Mouse (Mus musculus): Measurements from ENCODE around the gene Dhps.
A peak's percentile ranks its signal among the peaks of the same experiment; 100 is the strongest.
"Not testable (repeated sequence)": the region's sequence is repeated elsewhere in the genome, so short reads cannot be mapped to it uniquely, and the experiment has no call there.

Dhps gene

DNA sequence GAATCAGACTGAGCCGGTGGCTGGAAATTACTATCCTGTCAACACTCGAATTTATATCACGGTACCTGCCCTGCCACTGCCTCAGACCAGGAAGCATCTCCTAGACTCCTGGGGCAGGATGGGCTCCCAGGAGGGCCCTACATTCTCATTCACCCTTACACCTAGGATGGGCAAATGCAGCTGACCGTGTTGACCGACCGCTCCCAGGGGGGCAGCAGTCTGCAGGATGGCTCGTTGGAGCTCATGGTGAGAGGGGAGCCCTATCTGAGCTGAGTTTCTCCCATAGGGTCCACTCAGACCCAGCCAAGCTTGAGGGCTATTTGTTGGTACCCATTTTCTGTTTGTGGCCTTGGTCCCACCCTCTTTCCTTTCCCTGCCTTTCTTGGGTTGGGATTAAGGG, 24.0 kb downstream of the Dhps start:
- DNase-seq (ENCODE audit: low spot score in 2 of 2), result no peak

DNA sequence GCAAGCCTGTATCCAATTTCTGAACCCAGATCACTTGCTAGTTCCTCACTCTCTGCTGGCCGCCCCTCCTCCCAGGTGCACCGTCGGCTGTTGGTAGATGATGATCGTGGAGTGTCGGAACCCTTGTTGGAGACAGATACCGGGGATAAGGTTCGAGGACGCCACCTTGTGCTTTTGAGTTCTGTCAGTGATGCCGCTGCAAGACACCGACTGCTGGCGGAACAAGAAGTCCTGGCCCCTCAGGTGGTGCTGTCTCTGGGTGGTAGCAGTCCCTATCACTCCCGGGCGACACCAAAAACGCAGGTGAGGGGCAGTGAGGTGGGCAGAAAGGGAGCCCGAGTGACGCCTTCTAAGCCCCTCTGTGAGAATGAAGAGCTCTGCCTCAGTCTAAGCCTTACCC, 24.6 kb downstream of the Dhps start:
- DNase-seq (ENCODE audit: low spot score in 2 of 2), result no peak

DNA sequence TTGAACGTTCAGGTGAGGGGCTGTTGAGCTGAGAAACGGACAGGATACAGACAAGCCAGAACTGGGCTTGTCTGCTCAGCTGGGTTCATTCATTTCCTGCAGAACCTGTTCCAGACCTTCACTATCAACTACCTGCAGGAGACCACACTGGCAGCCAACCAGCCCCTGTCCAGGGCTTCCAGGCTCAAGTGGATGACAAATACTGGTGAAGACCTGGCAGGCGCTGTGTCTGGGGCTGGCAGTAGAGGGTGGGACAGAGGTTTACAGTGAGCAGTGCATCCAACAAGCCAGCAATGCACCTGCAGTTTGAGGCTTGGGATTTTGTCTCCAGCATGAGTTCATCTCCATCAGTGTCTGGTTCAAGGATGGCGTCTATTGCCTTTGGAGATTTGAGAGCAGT, 25.3 kb downstream of the Dhps start:
- no peak for DNase-seq (ENCODE audit: low spot score in 2 of 2)

DNA sequence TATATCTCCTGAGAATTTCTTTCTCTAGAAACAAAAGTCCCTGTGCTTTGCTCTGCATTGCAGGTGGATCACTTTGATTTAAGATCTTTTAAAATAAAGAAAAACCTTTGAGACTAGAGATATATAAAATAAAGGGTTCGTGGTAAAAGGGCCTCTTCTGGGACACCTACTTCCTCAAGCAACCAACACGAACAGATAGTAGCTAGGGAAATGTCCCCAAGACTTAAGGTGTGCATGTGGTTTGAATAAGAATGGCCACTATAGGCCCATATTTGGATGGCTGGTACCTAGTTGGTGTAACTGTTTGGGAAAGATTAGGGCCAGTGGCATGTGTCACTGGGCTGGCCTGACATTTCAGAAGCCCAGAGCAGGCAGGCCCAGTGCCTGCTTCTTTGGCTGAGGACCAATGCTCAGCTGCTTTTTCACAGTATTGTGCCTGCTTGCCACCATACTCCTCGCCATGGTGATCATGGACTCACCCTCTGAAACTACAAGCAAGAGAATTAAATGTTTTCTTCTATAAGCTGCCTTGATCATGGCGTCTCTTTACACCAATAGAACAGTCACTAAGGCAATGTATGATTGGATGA, 28.6 kb downstream of the Dhps start:
- no peak for DNase-seq (ENCODE audit: low spot score in 2 of 2)

DNA sequence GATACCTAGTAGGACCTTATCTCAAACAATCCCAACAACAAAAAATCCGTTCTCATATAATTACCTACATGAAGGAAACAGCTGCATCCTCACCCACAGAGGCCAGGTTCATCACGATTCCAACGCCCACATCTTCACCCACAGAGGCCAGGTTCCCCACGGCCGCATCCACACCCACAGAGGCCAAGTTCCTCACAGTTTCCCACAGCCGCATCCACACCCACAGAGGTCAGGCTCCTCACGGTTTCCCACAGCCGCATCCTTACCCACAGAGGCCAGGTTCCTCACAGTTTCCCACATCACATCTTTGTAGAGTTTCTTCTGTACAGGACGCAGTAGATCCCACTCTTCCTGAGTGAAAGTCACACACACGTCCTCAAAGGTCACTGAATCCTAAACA, 41.7 kb downstream of the Dhps start:
- DNase-seq (ENCODE audit: low spot score in 2 of 2), result no peak

DNA sequence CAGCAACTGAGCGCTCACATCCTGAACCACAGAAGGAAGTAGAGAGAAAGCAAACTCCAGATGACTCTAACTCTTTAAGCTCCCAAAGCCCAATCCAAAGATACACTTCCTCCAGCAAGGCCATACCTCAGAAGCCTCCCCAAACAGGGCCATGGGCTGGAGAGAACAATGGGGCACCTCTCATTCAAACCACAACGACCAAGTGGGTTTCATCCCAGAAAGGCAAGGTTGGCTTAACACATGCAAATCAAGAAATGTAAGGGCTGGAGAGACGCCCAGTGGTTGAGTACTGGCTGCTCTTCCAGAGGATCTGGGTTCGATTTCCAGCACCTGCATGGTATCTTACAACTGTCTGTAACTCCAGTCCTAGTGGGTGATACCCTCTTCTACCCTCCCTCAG, 43.9 kb downstream of the Dhps start:
- DNase-seq (ENCODE audit: low spot score in 2 of 2), result no peak

DNA sequence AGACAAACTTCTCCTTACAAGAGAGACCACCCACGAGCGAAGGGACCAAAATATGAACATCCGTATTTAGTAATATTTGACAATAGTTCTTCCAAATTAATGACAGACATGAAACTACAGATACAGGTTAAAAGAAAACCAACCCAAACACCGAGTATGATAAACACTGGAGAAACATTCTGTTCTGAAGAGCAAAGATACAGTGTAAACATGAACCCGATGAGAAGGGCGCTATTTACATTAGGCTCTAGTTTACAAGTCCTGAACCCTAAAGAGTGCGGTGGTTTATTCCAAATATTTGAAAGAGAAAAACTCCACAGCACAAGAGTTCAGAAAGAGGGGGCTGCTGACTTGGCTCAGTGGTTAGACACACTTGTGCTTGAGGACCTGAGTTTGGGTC, 45.4 kb downstream of the Dhps start:
- no peak for DNase-seq (ENCODE audit: low spot score in 2 of 2)

DNA sequence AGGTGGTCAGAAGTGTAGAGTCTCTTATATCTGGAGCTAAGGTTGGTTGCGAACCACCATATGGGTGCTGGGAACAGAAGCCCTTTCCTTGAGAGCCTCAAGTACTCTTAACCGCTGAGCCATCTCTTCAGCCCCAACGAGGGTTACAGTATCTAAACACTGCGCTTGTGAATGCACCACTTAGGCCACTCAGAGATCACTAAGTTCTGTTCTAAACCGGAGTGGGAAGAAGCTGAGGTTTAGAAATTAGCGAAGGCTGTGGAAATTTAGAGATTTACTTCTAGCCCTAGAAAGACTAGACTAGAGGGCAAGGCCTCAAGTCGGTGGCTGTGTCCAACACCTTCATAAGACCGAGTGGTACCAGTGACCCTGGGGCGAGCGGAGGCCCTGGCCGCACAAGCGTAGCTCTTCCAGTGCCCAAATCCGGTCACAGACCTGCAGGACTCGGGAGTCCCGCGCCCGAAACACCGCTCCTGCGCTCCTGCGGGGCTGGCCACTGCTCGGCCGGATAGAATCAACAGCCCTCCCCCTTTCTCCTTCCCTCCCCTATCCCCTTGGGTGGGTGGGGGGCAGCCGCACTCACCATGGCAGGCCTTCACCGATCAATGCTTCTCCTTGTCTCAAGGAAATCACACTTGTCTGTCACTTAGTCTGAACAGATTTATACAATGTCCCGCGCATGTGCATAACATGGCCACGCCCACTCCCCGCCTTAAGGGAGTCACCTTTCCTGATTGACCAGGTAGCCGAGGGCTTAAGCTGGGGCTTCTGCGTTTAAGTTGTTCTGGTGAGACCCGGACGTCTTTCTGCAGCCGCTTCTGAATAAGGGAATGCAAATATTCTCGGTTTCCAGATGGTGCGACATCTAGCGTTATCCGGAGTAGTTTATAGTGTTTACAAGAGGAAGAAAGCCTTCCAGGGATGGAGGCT, 47.8 kb downstream of the Dhps start:
- peak; percentile 87 to 91 for DNase-seq (ENCODE audit: low spot score in 2 of 2)

DNA sequence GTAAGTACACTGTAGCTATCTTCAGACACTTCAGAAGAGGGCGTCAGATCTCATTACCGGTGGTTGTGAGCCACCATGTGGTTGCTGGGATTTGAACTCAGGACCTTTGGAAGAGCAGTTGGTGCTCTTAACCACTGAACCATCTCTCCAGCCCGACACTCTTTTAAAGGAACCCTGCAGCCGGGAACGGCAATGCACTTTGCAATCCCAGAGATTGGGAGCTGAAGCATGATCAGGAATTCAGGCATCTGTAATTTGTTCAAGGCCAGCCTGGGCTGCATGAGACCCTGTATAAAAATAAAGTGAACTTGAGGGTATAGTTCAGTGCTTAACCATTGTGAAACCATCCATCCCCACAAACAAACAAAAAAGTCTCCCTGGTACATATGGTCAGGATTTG, 48.7 kb downstream of the Dhps start:
- not testable (repeated sequence) for DNase-seq (ENCODE audit: low spot score in 2 of 2)

DNA sequence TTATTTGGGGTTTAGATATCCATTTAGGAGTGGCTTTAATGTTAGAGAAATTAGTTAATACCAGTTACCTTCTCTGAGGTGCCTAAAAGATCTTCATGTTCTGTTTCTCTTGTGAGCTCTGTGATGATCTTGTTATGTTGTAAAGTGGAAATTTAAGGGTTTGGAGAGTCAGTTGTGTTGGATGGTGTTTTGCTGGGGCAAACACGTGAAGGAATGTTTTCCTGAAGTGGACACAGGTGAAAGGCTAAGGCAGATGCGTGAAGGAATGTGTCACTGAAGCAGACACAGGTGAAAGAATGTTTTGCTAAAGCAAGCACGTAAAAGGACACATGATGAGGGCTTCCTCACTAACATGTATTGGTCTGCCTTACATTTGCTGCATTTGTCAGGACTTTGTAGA, 51.4 kb downstream of the Dhps start, which contains the start of gene Zfp791:
Zfp791 (minus strand) TSS at position 101 of the 400 bp plus-strand sequence.
- DNase-seq (ENCODE audit: low spot score in 2 of 2), result no peak

DNA sequence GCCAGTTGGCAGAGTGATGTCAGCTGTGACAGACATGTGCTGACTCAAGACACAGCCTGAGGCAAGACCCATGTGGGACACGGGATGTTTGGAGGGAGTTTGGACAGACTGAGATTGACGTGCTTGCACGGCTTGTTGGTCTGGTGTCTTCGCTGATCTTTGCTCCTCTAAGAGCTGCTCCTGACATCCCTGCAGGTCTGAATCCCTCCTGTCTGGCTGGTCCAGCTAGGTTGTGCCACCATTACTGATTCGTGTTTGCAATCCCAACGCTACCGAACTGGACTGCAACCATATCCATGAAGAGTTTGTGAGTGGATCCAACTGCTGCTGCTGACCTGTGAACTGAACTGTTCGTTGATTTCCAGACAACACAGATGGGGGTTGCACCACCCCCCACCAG, 52.1 kb downstream of the Dhps start:
- no peak for DNase-seq (ENCODE audit: low spot score in 2 of 2)
